Mouse (Mus musculus) splenic B cell, adult 2 months (primary cell): Measurements from ENCODE around the gene Sox5.

ENCODE experiments used
- DNase-seq: peaks from one replicate; pipeline ENCODE4 v3.0.0-alpha.2; 2011; ENCODE audit warnings: low read depth, low spot score
- H3K27me3 ChIP-seq: 2 replicates; pipeline ENCODE4 v1.6.1; 2012; ENCODE audit warnings: mild to moderate bottlenecking, low read length, moderate library complexity, mixed read lengths; ENCODE audit not compliant: control insufficient read depth, poor library complexity, insufficient read depth, severe bottlenecking
- H3K36me3 ChIP-seq: 2 replicates; pipeline ENCODE4 v1.6.1; 2012; ENCODE audit warnings: mild to moderate bottlenecking, low read length, moderate library complexity, mixed read lengths; ENCODE audit not compliant: control insufficient read depth, poor library complexity, insufficient read depth, severe bottlenecking

Sox5 gene

GRCm38 (mm10) chr6:144086096-144086810, 695.5 kb downstream of the Sox5 start:
- Histone ChIP-seq H3K27me3 (no peaks in the 10 kb centered on the region), H3K36me3 (no peaks in the 10 kb centered on the region)
- no peak for DNase-seq

- H3K36me3 ChIP-seq = no peaks in the 10 kb centered on the region
- no peak for DNase-seq
- H3K27me3 ChIP-seq = no peaks in the 10 kb centered on the region
Observed at GRCm38 (mm10) chr6:144082297-144082696, 699.5 kb downstream of the Sox5 start.

- Histone ChIP-seq H3K36me3 (no peaks in the 10 kb centered on the region), H3K27me3 (no peaks in the 10 kb centered on the region)
- no peak for DNase-seq
Observed at GRCm38 (mm10) chr6:144077826-144078225, 704.0 kb downstream of the Sox5 start.

GRCm38 (mm10) chr6:144076376-144076775, 705.4 kb downstream of the Sox5 start:
- no peak for DNase-seq
- no peaks in the 10 kb centered on the region for H3K36me3 ChIP-seq
- H3K27me3 ChIP-seq = no peaks in the 10 kb centered on the region

- no peaks in the 10 kb centered on the region for H3K36me3 ChIP-seq
- no peak for DNase-seq
- H3K27me3 ChIP-seq = no peaks in the 10 kb centered on the region
Observed at GRCm38 (mm10) chr6:144075327-144075941, 706.3 kb downstream of the Sox5 start.

- Histone ChIP-seq H3K36me3 (no peaks in the 10 kb centered on the region), H3K27me3 (no peaks in the 10 kb centered on the region)
- no peak for DNase-seq
Observed at GRCm38 (mm10) chr6:144074826-144075225, 707.0 kb downstream of the Sox5 start.

GRCm38 (mm10) chr6:144070461-144070860, 711.3 kb downstream of the Sox5 start:
- no peak for DNase-seq
- Histone ChIP-seq H3K36me3 (no peaks in the 10 kb centered on the region), H3K27me3 (no peaks in the 10 kb centered on the region)

- no peaks in the 10 kb centered on the region for H3K36me3 ChIP-seq
- DNase-seq = no peak
- no peaks in the 10 kb centered on the region for H3K27me3 ChIP-seq
Observed at GRCm38 (mm10) chr6:144067491-144067890, 714.3 kb downstream of the Sox5 start.

GRCm38 (mm10) chr6:144062428-144062827, 719.3 kb downstream of the Sox5 start:
- Histone ChIP-seq H3K36me3 (no peaks in the 10 kb centered on the region), H3K27me3 (no peaks in the 10 kb centered on the region)
- DNase-seq = no peak

- no peak for DNase-seq
- Histone ChIP-seq H3K27me3 (no peaks in the 10 kb centered on the region), H3K36me3 (no peaks in the 10 kb centered on the region)
Observed at GRCm38 (mm10) chr6:144061814-144062213, 720.0 kb downstream of the Sox5 start.

GRCm38 (mm10) chr6:144057098-144057632, 724.6 kb downstream of the Sox5 start:
- Histone ChIP-seq H3K36me3 (no peaks in the 10 kb centered on the region), H3K27me3 (no peaks in the 10 kb centered on the region)

GRCm38 (mm10) chr6:144056252-144057097, 725.3 kb downstream of the Sox5 start:
- Histone ChIP-seq H3K36me3 (no peaks in the 10 kb centered on the region), H3K27me3 (no peaks in the 10 kb centered on the region)
- DNase-seq = no peak

More at GRCm38 (mm10) chr6:144057098-144057632, 724.6 kb downstream of the Sox5 start:
- no peak for DNase-seq

- Histone ChIP-seq H3K27me3 (no peaks in the 10 kb centered on the region), H3K36me3 (no peaks in the 10 kb centered on the region)
- no peak for DNase-seq
Observed at GRCm38 (mm10) chr6:144052487-144052886, 729.3 kb downstream of the Sox5 start.

- no peaks in the 10 kb centered on the region for H3K36me3 ChIP-seq
- H3K27me3 ChIP-seq = no peaks in the 10 kb centered on the region
- DNase-seq = no peak
Observed at GRCm38 (mm10) chr6:144051316-144051715, 730.5 kb downstream of the Sox5 start.
